Mouse (Mus musculus) heart, embryonic 14.5 days (tissue): ENCODE results near the gene Zfp961. TPM values are rescaled to one million over a fixed set of nuclear protein-coding genes. Genes with fewer than 3 reads are reported as not detected.
"Not testable (repeated sequence)": the region's sequence is repeated elsewhere in the genome, so short reads cannot be mapped to it uniquely, and the experiment has no call there.

Source experiments
- ATAC-seq: fragments of 200-750 bp; cut with Nextera tagmentation; 2 replicates; pipeline ENCODE4 v1.8.0; 2017; ENCODE audit warnings: low read depth, moderate TSS enrichment; ENCODE audit not compliant: insufficient number of reproducible peaks, insufficient read depth, low FRiP score
- H3K27ac ChIP-seq, 2 experiments: fragments of 200-500 bp in 1 of 2; fragments of 300-500 bp in 1 of 2; sonication (generic) in 1 of 2; replicated peaks in 1 of 2; 2 replicates each; pipeline ENCODE4 v1.5.1; 2012 to 2014; ENCODE audit warnings: low read depth in 2 of 2, low read length in 2 of 2, control low read depth in 1 of 2, mild to moderate bottlenecking in 1 of 2, mixed read lengths in 1 of 2; ENCODE audit not compliant: control insufficient read depth in 1 of 2, insufficient read depth in 1 of 2
- H3K27me3 ChIP-seq: fragments of 300-500 bp; sonication (generic); 2 replicates; pipeline ENCODE4 v1.6.1; 2014; ENCODE audit warnings: mild to moderate bottlenecking, low read length, control low read depth; ENCODE audit not compliant: control insufficient read depth, insufficient read depth
- H3K36me3 ChIP-seq: fragments of 300-500 bp; sonication (generic); 2 replicates; pipeline ENCODE4 v1.6.1; 2014; ENCODE audit warnings: mild to moderate bottlenecking, control low read depth, low read length, mixed read lengths; ENCODE audit not compliant: control insufficient read depth, insufficient read depth
- H3K4me1 ChIP-seq, 2 experiments: fragments of 200-500 bp in 1 of 2; fragments of 300-500 bp in 1 of 2; sonication (generic) in 1 of 2; 2 replicates each; pipeline ENCODE4 v1.6.1; 2012 to 2014; ENCODE audit warnings: low read length in 2 of 2, control low read depth in 1 of 2, mixed read lengths in 1 of 2; ENCODE audit not compliant: control insufficient read depth in 2 of 2, insufficient read depth in 2 of 2
- H3K4me2 ChIP-seq: fragments of 300-500 bp; sonication (generic); 2 replicates; pipeline ENCODE4 v1.6.1; 2014; ENCODE audit warnings: mild to moderate bottlenecking, low read length
- H3K4me3 ChIP-seq, 2 experiments: fragments of 200-500 bp in 1 of 2; fragments of 300-500 bp in 1 of 2; sonication (generic) in 1 of 2; 2 replicates each; pipeline ENCODE4 v1.5.1; 2012 to 2014; ENCODE audit warnings: low read length in 2 of 2, mild to moderate bottlenecking in 2 of 2, control low read depth in 1 of 2, low read depth in 1 of 2, moderate library complexity in 1 of 2; ENCODE audit not compliant: control insufficient read depth in 1 of 2, insufficient read depth in 1 of 2
- H3K9ac ChIP-seq: fragments of 300-500 bp; sonication (generic); 2 replicates; pipeline ENCODE4 v1.6.1; 2014; ENCODE audit warnings: mild to moderate bottlenecking, low read length
- H3K9me3 ChIP-seq: fragments of 300-500 bp; sonication (generic); 2 replicates; pipeline ENCODE4 v1.6.1; 2016; ENCODE audit warnings: low read length, control low read depth; ENCODE audit not compliant: control insufficient read depth
- WGBS: fragments of 180-500 bp; shearing (Covaris S2); extraction: QIAGEN DNeasy Blood & Tissue Kit; methylation state at CpG from one replicate; pipeline ENCODE4 v1.1.7; 2014; 5-methylcytosine and 5-hydroxymethylcytosine counted together
- polyA plus RNA-seq: library from polyadenylated mRNA; unstranded; fragments of >200 nt; fragmentation: Nextera tagmentation; extraction: Ambion mirVana; gene quantifications from 2 replicates; pipeline ENCODE4 v1.2.1, GENCODE M21; 2014

The Zfp961 gene
- polyA plus RNA-seq, 1 experiment from 2014 or later = 15.0 TPM

GRCm38 (mm10) chr8:71922567-71923401 is 28.1 kb upstream of the Zfp961 start:
- Histone ChIP-seq H3K9me3 (no peaks in the 10 kb centered on the region), H3K36me3 (peaks cover 12% of the 10 kb centered on the region), H3K27me3 (no peaks in the 10 kb centered on the region), H3K4me1 (0 out of 4 replicates have a peak, but pooled peaks cover 0 to 6% of the 10 kb centered on the region in 2 experiments), H3K27ac (peak overlapping the region; percentile 94 to 97), H3K4me2 (peak overlapping the region; percentile 70), H3K4me3 (peak overlapping the region; percentile 69 to 86), H3K9ac (peak overlapping the region; percentile 90)
- WGBS = under 1% methylated on average over 53 of the region's 57 CpGs
- peak; percentile 100 for ATAC-seq

DNA sequence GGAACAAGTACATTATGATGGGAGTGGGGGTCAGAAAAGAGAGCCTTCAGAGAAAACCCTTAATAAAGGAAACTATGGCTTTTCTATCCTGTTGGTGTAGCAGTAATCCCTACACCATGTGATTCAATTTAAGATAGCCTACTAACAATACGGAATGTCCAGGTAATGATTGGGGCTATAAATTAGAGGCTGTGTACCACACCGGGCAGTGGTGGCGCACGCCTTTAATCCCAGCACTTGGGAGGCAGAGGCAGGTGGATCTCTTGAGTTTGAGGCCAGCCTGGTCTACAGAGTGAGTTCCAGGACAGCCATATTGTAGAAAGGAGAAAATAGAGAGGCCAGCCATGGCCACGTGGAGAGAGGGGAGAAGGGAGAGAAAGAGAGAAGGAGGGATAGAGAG is 25.0 kb upstream of the Zfp961 start:
- 94% methylated on average over 5 of the region's 5 CpGs for WGBS
- H3K4me1 ChIP-seq = 0 out of 4 replicates have a peak, but pooled peaks cover 0 to 6% of the 10 kb centered on the region in 2 experiments
- H3K36me3 ChIP-seq = peaks cover 38% of the 10 kb centered on the region
- H3K27me3 ChIP-seq = no peaks in the 10 kb centered on the region
- H3K9ac ChIP-seq = no peak overlapping the region
- H3K4me2 ChIP-seq = no peak overlapping the region
- no peaks in the 10 kb centered on the region for H3K9me3 ChIP-seq
- ATAC-seq = no peak
- no peak overlapping the region for H3K4me3 ChIP-seq
- no peak overlapping the region for H3K27ac ChIP-seq

GRCm38 (mm10) chr8:71926551-71926950 is 24.3 kb upstream of the Zfp961 start:
- WGBS = 93% methylated on average over 3 of the region's 3 CpGs
- ATAC-seq = no peak
- no peaks in the 10 kb centered on the region for H3K9me3 ChIP-seq
- no peak overlapping the region for H3K4me2 ChIP-seq
- H3K36me3 ChIP-seq = peaks cover 45% of the 10 kb centered on the region
- H3K9ac ChIP-seq = no peak overlapping the region
- H3K4me1 ChIP-seq = 0 out of 4 replicates have a peak, but pooled peaks cover 0 to 6% of the 10 kb centered on the region in 2 experiments
- no peak overlapping the region for H3K27ac ChIP-seq
- H3K27me3 ChIP-seq = no peaks in the 10 kb centered on the region
- H3K4me3 ChIP-seq = no peak overlapping the region

GRCm38 (mm10) chr8:71927779-71928178 is 23.1 kb upstream of the Zfp961 start:
- H3K27ac ChIP-seq = no peak overlapping the region
- H3K9ac ChIP-seq = no peak overlapping the region
- no peak overlapping the region for H3K4me2 ChIP-seq
- H3K4me3 ChIP-seq = no peak overlapping the region
- ATAC-seq = no peak
- H3K36me3 ChIP-seq = peaks cover 50% of the 10 kb centered on the region
- no peaks in the 10 kb centered on the region for H3K9me3 ChIP-seq
- H3K4me1 ChIP-seq = 0 out of 4 replicates have a peak, but pooled peaks cover 0 to 3% of the 10 kb centered on the region in 2 experiments
- no peaks in the 10 kb centered on the region for H3K27me3 ChIP-seq

- H3K4me3 ChIP-seq, H3K27me3 ChIP-seq, H3K4me2 ChIP-seq, H3K9me3 ChIP-seq, H3K36me3 ChIP-seq, H3K9ac ChIP-seq, ATAC-seq, H3K4me1 ChIP-seq, H3K27ac ChIP-seq: not testable (repeated sequence)
- 92% methylated on average over 2 of the region's 2 CpGs for WGBS
Measured at GRCm38 (mm10) chr8:71938037-71938436, 12.8 kb upstream of the Zfp961 start.

GRCm38 (mm10) chr8:71940293-71941208 is 10.3 kb upstream of the Zfp961 start:
- no peak overlapping the region for H3K4me2 ChIP-seq
- no peak overlapping the region for H3K4me3 ChIP-seq
- no peaks in the 10 kb centered on the region for H3K4me1 ChIP-seq
- no peaks in the 10 kb centered on the region for H3K36me3 ChIP-seq
- no peaks in the 10 kb centered on the region for H3K27me3 ChIP-seq
- 70% methylated on average over 2 of the region's 2 CpGs for WGBS
- H3K9me3 ChIP-seq = no peaks in the 10 kb centered on the region
- H3K27ac ChIP-seq = no peak overlapping the region
- H3K9ac ChIP-seq = no peak overlapping the region
- ATAC-seq = no peak

DNA sequence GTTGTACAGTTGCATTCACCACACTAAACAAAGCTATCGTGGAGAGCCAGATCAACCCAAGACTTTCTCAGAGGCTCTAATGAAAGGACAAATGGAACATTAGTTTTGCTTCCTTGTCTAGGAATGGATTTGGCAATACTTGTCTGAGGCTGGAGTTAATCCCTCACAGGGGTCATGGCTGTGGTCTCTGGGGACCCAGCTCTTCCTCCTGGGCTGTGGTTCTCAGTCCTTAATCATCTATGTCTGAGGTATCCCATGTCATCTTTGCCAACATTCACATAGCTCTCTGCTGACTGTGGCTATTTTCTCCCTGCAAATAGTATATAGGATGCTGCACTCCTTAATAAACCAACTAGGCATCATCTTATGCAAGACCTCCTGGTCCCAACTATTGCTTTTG is 9.1 kb upstream of the Zfp961 start:
- Histone ChIP-seq H3K9me3 (no peaks in the 10 kb centered on the region), H3K27ac (no peak overlapping the region), H3K4me1 (no peaks in the 10 kb centered on the region), H3K27me3 (no peaks in the 10 kb centered on the region), H3K4me3 (no peak overlapping the region), H3K36me3 (no peaks in the 10 kb centered on the region), H3K9ac (no peak overlapping the region), H3K4me2 (no peak overlapping the region)
- ATAC-seq = no peak
- 79% methylated on average over 1 of the region's 1 CpGs for WGBS
